In genomic region chr16:93710924-93711323, GRCm38 (mm10) we compare ENCODE assay signal across 7 mouse cellular contexts. TPM values are rescaled to one million over a fixed set of nuclear protein-coding genes. Genes with fewer than 3 reads are reported as not detected.
DNase-seq lines count a peak whose midpoint lies in the region; ATAC-seq lines count a peak whose summit lies in the region.

No protein-coding gene starts in this region.

- no peaks in the 10 kb centered on the region for H3K36me3 ChIP-seq in intestine, embryonic 16.5 days (ENCODE audit: control insufficient read depth, insufficient read depth, low read length)
- H3K36me3 ChIP-seq in midbrain, embryonic 10.5 days = no peaks in the 10 kb centered on the region

- H3K4me2 ChIP-seq in intestine, embryonic 16.5 days (ENCODE audit: low read depth, low read length) = peak overlapping the region; percentile 63

- H3K27me3 ChIP-seq in intestine, embryonic 16.5 days (replicated peaks; ENCODE audit: control insufficient read depth, insufficient read depth, low read length) = no peaks in the 10 kb centered on the region
- H3K27me3 ChIP-seq in midbrain, embryonic 10.5 days (ENCODE audit: low read depth, poor library complexity, severe bottlenecking) = peaks cover 46% of the 10 kb centered on the region

- H3K9ac ChIP-seq in intestine, embryonic 16.5 days (ENCODE audit: low read depth, low read length) = peak overlapping the region; percentile 53; the same call in 1 of the 2 replicates

- peak overlapping the region; percentile 73; the same call in 1 of the 2 replicates for H3K27ac ChIP-seq in intestine, embryonic 16.5 days (ENCODE audit: low read length)
- no peak overlapping the region for H3K27ac ChIP-seq in midbrain, embryonic 10.5 days (replicated peaks)

- peak; percentile 44 for ATAC-seq in intestine, embryonic 16.5 days

- under 1% methylated on average over 11 of the region's 11 CpGs for WGBS in intestine, embryonic 16.5 days
- WGBS in midbrain, embryonic 10.5 days = 1% methylated on average over 11 of the region's 11 CpGs

- peak; percentile 72 for DNase-seq in adrenal gland, adult 8-10 months
- peak; percentile 87 for DNase-seq in embryo, embryonic 11 days
- peak; percentile 66 for DNase-seq in gastrocnemius, postnatal 25 days
- DNase-seq in left cerebral cortex, postnatal 36 days (ENCODE audit: low spot score in 2 of 2) = peak; percentile 75 to 77
- peak; percentile 65 for DNase-seq in midbrain, embryonic 10.5 days (ENCODE audit: low spot score)
- DNase-seq in skeletal muscle tissue, adult 2 months (ENCODE audit: low read depth, low spot score) = peak; percentile 70

- H3K4me1 ChIP-seq in intestine, embryonic 16.5 days (ENCODE audit: control insufficient read depth, insufficient read depth, low read length) = peaks cover 5% of the 10 kb centered on the region; the same call in 1 of the 2 replicates
- H3K4me1 ChIP-seq in midbrain, embryonic 10.5 days = peaks cover 21% of the 10 kb centered on the region

- intact Hi-C loops in left cerebral cortex, postnatal 36 days (cut with DNase I) = no loop called here

- peak overlapping the region; percentile 82 for H3K4me3 ChIP-seq in intestine, embryonic 16.5 days (ENCODE audit: low read length)
- peak overlapping the region; percentile 82 for H3K4me3 ChIP-seq in midbrain, embryonic 10.5 days

- no peaks in the 10 kb centered on the region for H3K9me3 ChIP-seq in intestine, embryonic 16.5 days (ENCODE audit: control insufficient read depth, low read length)
- no peaks in the 10 kb centered on the region for H3K9me3 ChIP-seq in midbrain, embryonic 10.5 days (replicated peaks)

RNA-seq across cellular contexts. Expression of gene Dop1b, which starts 0.8 kb away (rescaled TPM):
- total RNA-seq in adrenal gland, adult 8-10 months (2022) = 10 to 100 TPM; 16.9 to 36.6 (median 26.4) TPM
- total RNA-seq in gastrocnemius, postnatal 25 days (2021) = 10 to 100 TPM; 20.6 to 26.9 TPM
- polyA plus RNA-seq in intestine, embryonic 16.5 days (2015; fragmentation: Nextera tagmentation; extraction: Ambion mirVana) = 14.4 and 16.6 TPM in 2 replicates
- 100 to 1,000 TPM in 1 of 2 experiments, 10 to 100 TPM in 1; 90.5 to 103 TPM for total RNA-seq in left cerebral cortex, postnatal 36 days (2021)
- polyA plus RNA-seq in midbrain, embryonic 10.5 days (2016; fragmentation: Nextera tagmentation; extraction: Ambion mirVana) = 8.9 and 12.9 TPM in 2 replicates

RNA-seq across cellular contexts. Expression of gene Cbr3, which starts 27.9 kb away (rescaled TPM):
- 10 to 100 TPM; 12.1 to 15.1 (median 12.9) TPM for total RNA-seq in adrenal gland, adult 8-10 months (2022)
- 1 to 10 TPM; 1.8 to 2.4 TPM for total RNA-seq in gastrocnemius, postnatal 25 days (2021)
- polyA plus RNA-seq in intestine, embryonic 16.5 days (2015; fragmentation: Nextera tagmentation; extraction: Ambion mirVana) = 2.8 and 3.0 TPM in 2 replicates
- 10 to 100 TPM; 14.5 to 15.9 TPM for total RNA-seq in left cerebral cortex, postnatal 36 days (2021)
- 1.8 and 1.9 TPM in 2 replicates for polyA plus RNA-seq in midbrain, embryonic 10.5 days (2016; fragmentation: Nextera tagmentation; extraction: Ambion mirVana)
